Mouse (Mus musculus) cerebellum, adult 9-10 months (tissue): Measurements from ENCODE around the gene Gm15557.
"Not testable (repeated sequence)": the region's sequence is repeated elsewhere in the genome, so short reads cannot be mapped to it uniquely, and the experiment has no call there.

ENCODE experiments used
- DNase-seq: peaks from one replicate; pipeline ENCODE4 v3.0.0; 2022

Gm15557 gene

DNA sequence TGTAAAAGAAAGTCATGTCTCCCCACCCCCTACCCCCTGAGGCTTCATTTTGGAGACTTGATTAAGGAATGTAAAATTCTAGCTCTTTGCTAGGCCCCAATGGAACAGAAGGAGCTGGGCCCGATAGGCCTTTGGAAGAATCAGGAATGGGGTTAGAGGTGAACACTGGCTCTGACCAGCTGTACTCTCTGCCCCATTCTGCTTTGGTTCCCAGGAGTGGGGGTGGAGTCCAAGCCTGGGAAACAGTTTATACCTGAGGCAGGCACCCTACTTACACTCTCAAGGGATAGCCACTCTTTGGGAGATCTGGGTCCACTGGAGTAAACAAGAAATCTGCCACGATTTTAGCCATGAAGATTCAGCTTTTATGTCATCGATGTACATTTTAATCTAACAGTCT is at the start of gene Gm15557:
Gm15557 (plus strand) TSS at position 48 of the 400 bp plus-strand sequence.
- DNase-seq = no peak

DNA sequence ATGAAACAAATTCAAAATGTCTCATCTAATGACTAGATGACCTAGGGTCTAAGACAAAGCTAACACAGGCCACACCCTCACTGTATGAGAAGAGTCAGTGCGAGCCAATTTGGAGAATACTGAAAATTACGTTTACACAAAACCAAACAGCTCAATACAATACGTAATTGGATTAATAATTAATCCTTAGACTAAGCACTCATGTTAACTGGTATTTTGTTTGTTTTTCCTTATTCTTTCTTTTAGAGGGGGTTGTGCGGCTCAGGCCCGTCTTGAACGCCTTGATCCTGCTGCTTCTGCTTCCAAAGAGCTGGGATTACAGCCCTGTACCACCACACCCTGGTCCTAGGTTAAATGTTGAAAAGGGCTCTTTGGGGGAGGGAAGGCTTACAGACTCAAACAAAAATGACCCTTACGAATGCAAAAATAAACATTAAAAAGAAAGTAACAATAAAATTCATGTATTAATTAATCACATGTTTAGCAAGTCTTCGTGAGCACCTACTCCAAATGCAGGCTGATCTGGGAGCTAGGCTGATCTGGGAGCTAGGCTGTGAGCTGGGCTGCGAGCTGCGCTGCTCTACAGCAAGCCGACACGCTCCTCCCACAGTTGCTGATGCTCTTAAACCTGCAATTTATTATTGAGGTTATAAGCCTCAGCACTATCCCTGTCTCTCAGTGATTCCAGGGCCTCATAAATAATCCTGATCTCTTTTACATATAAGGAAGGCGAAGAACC is 46.1 kb upstream of the Gm15557 start:
- DNase-seq = no peak

DNA sequence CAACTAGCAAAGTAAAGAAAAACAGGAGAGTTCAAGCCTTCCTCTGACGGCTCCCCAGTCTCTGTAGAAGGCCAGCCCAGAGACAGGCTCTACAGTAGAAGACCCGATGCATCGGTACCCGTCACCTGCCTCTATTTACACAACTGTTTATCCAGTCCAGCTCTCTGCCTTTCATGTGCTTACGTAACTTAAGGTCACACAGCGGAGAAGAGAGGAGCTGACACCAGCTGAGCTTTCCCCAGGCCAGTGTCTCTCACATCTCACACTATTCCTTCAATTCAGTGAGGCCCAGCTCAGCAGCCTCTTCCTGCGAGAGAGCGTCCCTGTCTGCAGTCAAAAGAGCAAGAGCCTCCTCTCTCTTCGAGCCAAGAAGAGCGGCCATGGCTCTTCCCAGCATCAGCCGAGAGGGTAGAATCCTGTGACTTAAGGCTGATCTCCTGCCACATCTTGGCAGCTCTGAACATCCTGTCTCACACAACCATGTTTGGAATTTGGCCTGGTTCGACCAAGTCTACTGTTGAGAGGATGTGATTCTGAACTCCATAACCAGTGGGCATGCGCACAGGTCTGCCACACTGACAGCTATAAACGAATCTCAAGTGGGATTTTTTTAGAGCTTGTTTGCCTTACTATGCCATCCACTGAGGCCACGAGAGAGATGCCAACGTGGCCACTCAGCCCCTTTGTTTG is 45.3 kb upstream of the Gm15557 start:
- DNase-seq = no peak

DNA sequence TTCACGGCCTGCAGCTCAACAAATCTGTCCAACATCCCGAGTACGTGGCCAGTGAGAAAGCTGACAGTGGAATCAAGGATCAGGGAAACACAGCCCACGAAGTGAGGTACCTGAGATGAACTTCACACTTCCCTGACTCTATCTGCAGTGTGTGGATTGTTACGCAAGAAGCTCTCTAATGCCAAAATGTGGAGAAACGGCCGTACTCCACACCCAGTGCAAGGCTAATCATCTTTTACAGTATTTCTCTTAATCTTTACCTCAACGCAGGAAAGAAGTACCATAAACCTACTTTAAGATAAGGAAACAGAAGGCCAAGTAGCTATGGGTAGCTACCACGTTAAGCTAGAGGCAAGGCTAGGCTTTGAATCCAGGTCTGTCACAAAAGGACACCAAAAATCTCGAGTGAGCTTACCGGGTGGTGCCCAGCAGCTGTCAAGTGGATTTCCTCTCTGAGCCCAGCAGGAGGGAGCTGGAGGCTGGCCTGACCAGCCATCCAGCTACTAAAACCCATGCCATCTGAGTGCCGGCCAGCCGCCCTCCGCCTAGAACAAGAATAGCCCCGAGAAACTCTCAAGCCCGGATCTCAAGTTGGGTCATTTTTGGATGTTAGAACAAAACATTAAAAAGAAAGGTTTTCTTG is 37.4 kb upstream of the Gm15557 start:
- peak; percentile 72 for DNase-seq

DNA sequence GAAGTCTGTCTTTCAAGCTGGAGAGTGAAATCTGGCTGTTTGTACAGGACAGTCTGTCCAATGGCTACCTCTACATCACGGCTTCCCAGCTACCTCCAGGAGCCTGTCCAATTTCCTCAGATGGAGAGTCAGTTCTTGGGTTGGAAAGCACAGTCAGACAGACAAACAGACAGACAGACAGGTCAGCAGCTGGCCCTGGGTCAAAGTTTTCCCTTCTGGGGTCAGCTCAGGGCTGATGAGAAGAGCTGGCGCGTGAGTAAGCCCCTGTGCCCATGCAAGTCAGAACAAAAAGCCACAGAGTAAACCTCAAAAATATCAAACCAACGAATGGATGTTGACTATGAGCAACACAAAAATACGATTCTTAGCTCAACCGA is 36.9 kb upstream of the Gm15557 start:
- no peak for DNase-seq

DNA sequence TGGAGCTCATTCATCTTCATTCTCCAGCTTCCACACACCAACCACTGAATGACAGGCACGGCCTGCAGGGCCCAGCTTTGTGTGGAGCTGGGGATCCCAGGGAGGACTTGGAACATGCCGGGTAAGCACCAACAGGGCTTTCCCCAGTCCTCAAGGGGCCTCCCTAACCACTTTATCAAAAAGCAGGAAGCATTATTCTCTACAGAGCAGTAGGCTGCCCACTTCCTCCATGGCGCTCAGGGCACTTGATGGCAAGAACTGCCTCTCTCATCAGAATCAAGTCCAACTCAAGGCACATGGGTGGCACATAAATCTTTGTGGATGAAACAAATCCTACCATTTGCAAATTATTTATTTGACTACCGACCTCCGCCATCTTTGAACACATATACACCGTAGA is 25.8 kb upstream of the Gm15557 start:
- no peak for DNase-seq

DNA sequence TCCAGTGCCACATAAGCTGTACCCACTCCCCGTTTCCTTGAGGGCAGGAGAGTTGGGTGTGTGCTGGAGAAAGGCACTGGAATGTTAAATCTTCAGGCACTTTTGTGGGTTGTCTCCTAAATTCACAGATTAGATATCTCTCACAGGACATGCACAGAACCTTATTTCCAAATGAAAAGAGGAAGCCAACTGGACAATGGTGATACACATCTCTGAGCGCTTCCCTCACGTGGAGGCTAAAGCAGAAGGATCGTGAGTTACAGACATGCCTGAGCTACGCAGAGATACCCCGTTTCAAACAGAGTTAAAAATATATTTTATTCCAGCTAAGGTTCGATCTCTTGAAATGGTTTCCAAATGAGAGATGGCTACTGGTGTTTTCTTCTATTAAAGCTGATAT is 17.4 kb upstream of the Gm15557 start:
- DNase-seq = no peak

DNA sequence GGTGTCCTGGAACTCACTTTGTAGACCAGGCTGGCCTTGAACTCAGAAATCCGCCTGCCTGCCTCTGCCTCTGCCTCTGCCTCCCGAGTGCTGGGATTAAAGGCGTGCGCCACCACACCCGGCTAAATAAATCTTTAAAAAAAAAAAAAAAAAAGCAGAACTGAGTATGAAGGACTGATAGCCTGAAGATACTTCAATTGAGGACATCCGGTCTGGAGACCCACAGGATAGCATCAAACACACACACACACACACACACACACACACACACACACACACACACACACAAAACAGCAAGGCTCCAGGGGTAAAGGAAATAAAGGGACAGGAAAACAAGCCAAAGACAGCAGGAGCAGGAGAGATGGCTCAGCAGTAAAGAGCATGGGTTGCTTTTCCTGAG is 15.3 kb upstream of the Gm15557 start:
- DNase-seq = not testable (repeated sequence)

DNA sequence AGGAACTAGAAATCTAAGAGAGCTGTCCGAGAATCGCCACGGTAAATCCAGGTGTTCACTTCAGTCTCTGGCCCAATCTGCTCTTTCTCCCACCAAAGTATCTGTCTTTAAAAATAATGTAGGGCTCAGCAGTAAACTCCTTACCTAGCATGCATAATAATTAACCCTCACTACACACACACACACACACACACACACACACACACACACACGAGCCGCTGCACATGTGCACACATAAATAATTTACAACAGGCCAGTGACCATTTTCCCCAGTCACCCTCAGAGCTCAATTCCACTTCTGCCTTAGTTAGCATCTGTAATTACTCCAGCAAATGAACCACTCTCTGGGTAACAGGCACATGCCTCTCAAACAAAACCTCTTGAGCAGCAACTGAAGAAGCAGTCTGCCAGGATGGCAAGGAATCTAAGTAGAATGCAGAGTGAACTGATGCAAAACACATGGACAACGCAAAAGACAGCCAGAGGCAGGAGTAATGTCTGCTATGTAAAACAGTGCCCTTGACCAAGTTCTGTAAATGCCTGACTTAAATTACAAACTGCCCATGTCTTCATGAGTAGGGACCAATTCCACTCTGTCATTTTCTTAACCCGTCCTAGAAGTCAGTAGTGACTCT is 11.7 kb upstream of the Gm15557 start:
- DNase-seq = no peak

DNA sequence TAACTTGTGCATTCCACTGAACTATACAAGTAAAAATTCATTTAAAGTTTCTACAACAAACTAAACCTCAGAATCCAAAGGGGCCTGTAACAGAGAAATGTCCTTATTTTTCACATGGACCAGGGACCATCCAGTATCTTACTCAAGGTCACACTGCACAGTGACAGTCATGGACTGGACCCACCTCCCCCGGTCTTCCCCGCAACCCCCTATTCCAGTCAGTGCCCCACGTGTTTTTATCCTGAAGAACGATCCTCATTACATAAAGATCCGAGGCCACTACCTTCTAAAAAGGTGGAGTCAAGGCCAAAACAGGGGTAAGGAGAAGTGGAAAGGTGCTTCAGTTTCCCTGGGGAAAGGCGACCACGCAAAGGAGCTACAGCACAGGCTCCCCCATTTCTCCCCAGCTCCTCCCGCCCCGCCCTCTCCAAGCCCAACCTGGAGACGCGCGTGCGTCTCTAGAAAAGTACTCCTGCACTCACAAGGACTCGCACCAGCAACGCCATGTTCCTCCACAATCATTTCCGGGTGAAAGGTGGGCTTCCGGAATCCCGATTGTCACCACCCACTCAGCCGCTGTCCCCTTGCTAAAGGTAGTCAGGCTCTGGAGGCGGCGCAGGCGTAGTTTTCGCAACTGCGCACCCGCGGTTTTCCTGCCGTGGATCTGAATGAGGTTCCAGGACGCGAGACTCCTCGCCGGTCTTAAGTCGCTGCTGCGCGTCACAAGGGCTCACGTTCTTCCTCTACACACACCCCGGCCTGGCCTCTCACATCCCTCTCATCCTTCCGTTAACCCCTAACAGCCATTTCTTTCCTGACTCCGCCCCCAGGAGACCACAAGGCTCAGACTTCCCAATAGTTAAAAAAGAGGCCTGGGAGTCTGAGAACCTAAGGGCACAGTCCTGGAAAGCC is 10.7 kb upstream of the Gm15557 start, which contains the start of gene Uqcc1:
Uqcc1 (minus strand) TSS at position 780 of the 912 bp plus-strand sequence.
- peak; percentile 94 for DNase-seq

DNA sequence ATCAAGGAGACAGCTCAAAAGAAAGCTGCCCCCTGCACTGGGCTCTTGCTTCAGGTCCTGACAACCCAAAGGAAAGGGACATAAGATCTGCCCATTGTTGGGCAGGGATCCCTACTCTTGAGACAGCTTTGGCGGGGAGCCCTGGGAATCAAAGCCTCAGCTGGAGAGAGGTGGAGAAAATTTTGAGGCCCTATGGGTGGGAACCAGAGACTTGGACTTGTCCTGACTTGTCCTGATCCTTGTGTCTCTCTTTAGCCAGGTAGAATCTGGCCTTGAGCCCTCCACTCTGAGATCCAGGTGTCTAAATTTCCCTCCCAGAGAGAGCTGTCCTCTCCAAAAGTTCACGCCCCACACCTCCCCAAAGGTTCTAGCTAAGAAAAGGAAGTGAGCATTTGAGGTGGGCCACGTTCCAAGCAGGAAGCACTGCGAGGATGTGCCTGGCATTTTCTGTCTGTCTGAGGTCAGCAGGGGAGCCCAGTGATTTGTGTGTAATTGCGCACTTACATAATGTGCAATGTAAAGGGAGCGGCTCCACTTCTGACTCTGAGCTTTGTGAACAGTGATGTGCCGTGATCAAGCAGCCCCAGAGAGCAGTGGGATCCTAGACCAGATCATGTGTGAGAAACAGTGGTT is 515 bp upstream of the Gm15557 start:
- DNase-seq = no peak

DNA sequence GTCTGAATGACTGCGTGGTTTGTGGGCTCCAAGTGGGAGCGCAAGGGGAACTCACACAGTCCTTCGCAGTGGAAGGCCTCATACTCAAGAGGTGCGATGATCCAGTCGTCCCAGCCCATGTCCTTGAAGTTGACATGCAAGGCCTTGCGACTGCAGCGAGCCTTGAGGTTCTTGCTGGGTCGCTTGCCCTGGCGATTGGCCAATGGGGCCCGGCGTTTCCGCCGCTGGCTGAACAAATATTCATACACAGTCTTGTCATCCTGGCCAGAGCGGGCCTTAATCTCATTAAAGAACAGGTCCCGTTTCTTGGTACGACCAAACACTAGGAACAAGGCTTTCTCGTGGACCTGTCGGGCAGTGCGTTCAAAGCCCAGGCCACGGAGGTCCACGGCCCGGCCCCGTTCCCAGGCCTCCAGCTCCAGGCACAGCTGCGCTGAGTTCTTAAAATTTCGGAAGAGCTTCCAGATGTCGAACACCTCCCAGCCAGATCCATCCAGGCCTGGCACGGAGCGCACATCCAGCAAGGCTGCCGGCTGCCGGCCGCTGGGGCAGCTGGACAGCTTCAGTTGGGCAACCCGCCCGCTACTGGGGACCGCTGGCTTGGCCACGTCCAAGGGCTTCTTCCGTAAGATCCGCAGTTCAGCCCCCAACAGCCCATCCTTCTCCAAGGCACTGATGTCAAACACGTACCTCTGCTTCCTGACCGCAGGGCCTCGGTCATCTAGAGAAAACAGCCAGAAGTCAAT is 1.3 kb downstream of the Gm15557 start:
- DNase-seq = no peak

DNA sequence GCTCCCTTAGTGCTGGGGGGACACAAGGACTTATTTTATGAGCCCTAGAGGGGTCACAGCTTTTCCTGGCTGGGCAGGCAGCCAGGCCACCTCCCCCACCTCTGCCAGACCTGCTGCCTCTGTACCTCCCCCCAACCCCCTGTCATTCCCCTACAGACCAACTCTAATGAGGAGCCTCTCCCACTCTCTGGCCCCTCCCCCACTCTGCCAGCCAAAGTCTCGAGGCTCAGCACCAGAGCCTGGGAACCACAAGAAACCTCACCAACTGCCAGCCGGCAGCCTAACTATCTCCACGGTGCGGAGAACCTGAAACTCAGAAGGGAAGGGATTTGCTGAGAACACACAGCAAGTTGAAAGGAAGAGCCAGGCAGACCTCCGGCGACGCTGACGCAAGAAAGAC is 2.9 kb downstream of the Gm15557 start:
- DNase-seq = no peak

DNA sequence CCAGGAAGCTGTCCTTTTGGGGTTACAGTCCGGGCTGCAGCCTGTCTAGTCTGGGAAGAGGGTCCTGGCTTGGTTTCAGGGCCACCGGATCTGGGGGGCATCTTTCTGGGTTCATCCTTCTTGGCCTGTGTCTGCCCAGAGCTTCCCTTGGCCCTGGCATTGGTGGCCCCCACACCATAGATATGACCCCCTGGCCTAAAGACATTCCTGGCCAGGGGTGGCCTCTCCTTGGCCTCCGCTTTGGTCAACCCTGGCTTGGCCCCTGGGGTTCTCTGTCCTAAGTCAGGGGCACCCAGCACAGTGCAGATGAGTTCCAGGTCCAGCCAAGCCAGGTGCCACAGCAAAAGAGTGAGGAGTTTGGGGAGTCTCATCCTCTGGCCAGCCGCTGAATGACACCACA is 4.2 kb downstream of the Gm15557 start:
- no peak for DNase-seq

DNA sequence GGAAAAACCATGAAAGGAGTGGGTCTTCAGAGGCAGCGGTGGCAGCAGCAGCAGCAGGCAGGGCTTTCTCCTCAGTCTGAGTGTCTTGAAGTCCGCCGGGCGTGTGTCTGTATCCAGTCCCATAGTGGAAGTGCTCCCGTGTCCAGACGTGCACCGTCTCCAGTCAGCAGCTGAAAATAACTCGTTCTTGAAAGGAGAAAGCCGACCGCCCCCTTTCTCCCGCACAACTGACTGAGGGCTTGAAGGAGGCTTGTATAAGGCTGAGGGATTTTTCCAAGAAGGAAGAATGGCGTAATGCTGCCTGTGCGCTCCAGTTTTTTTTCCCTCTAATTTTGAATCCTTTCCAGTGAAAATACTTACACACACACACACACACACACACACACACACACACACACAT is 4.6 kb downstream of the Gm15557 start, which contains the start of gene Gdf5:
Gdf5 (minus strand) TSS at position 244 of the 400 bp plus-strand sequence.
- DNase-seq = no peak

DNA sequence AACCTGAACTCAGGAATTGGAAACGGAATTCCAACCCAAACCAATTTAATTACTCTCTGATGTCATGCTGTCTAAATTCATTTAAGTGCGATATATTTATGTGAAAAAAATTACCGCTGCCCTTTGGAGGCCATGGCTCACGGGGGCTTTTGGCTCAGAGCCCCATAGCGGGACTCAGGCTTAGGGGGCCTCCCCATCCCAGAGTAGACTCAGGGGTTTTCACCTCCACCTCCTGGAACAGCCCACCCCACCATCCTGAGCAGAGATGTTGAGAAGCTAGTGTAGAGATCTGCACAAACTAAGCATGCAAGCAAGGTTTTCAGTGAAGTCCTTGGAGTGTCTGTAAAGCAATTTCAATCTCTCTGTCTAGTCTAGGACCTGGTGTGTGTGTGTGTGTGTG is 5.1 kb downstream of the Gm15557 start:
- DNase-seq = no peak

DNA sequence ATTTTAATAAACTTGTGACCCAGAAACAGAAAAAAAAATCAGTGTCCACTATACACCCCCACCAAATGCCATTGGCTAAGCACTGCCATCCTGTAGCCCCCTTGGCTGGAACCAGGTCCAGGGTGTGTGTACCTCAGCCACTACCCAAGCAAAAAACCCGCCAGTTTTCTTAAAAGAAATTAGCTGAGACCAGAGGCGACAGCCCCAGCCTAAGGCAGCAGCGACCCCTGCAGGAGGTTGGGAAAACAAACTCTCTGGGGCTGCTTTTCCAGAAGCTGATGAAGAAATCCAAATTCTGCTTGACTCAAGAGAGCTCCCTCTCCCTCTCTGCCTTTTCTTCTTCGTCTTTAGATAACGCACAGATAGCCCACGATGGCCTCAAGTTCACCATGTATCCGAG is 5.5 kb downstream of the Gm15557 start:
- peak; percentile 50 for DNase-seq

DNA sequence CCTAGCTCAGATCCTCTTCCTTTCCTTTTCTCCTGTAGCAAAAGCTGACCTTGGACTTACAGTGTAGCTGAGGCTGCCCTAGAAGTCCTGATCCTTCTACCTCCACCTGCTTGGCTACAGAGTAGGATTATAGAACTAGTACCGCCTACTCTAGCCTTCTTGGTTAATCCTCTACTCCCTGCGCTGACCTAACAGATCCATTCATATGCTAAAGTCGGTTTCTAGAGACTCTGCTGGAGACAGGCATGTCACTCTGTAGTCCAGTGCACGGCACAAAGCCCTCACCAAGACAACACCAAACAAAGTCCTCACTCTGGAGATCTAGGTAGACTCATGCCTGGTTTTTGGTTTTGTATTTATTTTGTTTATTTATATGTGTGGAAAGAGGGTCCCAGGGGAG is 6.0 kb downstream of the Gm15557 start:
- DNase-seq = no peak

DNA sequence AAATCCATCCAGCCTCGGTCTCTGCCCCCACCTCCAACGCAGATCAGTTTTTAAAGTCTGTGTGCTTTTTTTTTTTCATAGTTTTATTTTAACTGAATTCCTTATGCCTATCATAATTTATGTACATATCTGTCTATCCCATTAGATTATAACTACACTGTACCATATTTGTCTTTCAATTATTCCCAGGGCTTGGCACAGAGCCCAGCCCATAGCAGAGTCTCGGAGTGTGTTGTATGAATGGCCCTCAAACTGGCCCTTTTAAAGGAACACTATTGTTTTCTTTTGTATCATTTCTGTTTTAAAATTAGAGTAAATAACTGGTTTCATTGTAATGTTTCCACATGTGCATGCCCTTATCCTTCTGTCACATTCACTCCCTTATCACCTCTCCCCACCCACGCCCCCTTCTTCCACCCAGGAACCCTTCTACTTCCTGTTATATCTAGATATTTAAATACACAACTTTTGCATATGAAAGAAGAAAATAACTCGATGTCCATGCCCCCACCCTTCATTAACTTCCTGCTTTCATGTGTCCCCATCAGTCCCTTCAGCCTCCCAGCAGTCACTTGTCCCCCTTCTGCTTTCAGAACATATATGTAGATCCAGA is 7.0 kb downstream of the Gm15557 start:
- no peak for DNase-seq

DNA sequence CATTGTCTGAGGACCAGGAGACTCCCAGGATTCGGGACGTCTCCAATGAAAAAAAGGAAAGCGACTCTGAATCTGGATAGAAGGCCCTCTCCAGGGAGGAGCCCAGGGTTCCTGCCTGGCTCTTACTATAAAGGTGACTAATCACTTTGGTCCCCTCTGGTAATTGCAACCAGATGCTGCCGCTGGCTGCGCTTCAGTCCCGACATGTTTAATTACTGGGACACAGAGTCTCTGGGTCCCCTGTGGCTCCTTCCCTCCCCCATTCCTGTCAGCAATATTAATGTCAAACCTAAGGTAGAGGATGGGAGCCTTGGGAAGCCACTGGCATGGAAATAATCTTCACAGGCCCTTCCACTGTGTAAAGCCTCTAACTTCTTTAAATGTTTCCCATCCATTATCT is 8.8 kb downstream of the Gm15557 start:
- no peak for DNase-seq

DNA sequence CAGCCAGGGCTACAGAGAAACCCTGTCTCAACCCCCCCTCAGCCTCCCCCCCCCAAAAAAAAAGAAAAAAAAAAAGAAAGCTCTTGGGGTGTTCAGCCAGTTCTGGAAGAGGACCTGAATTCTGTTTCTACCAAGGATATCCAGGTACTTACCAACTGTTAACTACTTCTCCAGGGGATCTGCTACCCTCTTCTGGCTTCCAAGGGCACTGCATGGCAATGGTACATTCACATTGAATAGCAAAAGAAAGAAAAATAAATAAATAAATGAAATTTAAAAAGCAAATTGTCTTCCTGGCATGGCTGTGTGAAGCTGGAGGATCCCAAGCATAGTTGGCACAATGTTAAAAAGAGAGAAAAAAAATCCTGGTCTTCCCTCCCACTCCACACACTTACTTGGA is 11.5 kb downstream of the Gm15557 start:
- peak; percentile 87 for DNase-seq
